Mouse (Mus musculus) 3134 (cell line): Measurements from ENCODE around the gene Rbms3.
A peak's percentile ranks its signal among the peaks of the same experiment; 100 is the strongest.

ENCODE experiments used
- DNase-seq: peaks from one replicate; pipeline ENCODE4 v3.0.0-alpha.2; 2011; ENCODE audit warnings: low spot score; ENCODE audit not compliant: insufficient read length; ENCODE audit errors: extremely low read depth

The Rbms3 gene

DNA sequence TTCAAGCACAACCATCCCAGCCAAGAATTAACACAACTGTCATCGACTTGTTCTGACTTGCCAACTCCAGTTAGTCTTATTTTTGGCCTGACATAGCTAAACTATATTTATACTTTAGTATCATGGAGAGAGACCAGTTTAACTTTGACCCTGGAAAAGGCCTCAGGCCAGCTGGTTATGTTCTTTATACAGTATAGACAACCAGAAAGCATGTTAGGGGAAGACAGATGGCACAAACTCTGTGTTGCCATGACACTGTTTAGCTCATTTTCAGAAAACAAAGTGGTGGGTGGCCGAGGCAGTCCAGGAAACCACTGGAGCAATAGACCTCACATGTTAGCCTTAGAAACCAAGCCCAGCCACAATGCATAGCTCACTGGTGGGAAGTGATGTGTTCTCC lies 953.3 kb downstream of the Rbms3 start:
- no peak for DNase-seq

- DNase-seq: no peak
These were observed 955.5 kb downstream of the Rbms3 start for GRCm38 (mm10) chr9:116674191-116674590.

DNA sequence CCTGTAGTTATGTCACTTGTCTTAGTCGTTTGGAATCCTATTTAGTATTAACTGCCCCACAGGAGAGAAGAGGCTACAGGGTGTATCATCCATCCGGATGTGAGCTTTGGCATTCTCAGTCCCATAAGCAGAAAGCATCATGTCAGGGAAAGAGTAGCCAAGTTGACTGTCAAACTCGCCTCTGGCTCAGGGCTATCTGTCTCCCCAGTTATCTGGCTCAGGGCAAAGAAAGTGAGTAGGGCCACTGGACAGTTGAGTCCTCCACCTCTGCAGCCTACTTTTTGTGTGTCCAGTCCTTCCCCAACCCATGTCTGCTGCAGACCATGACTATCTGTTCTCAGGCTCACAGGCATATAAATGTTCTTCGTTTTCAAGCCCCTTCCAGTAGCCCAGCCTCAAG lies 968.7 kb downstream of the Rbms3 start:
- DNase-seq: no peak

DNA sequence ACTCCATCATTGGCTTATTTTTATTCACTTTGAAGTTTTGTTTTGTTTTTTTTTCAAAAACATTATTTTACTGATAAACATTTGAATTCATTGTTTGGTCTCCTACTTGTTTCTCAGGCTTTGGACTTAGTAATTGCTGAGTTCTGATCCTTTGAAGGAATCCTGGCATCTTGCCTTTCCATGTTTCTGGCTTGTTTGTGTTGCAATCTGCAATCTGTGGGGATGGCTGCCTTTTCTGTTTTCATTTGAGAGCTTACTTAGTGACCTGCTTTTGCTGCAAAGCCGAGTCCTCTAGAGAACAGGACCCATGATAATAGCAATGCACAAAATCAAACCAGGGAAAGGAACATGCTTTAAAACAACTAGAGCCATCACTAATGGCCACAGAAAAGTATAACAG lies 969.8 kb downstream of the Rbms3 start:
- no peak for DNase-seq

DNA sequence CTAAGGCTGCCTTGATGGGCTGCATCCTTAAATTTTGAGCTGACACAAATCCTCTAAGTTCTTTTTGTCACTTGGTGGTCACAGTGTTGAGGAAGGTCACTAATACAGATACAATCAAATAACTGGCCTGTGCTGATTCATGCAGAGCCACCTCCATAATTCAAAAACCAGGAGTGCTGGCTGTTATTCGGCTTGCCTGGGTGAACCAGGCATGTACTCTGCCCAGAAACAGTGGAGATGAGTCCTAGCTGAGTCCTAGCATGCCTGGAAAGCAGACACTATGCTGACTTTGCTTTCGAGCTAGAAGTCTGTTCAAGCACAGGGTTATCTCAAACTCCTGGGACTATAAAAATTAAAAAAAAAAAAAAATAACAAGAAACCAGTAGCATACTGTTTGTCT lies 972.6 kb downstream of the Rbms3 start:
- DNase-seq: no peak

- DNase-seq: no peak
These were observed 978.3 kb downstream of the Rbms3 start for GRCm38 (mm10) chr9:116651414-116651813.

DNA sequence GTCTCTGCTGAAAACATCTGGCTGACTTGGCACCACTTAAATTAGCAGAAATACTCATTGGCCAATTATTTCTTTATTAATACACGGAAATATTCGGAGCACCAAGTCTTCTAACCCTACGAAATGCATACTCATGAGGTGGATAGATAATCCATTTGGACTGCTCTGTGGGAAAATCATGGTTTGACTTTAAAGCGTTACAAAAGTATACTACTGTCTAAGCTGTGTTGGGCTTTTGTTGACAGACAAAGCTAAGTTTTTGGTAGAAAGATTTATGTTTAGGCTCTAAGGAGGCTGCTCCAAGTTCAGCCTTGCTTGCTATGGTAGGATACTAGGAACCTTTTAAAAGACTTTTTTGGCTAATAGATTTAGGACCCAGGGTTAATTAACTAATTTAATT lies 979.8 kb downstream of the Rbms3 start:
- DNase-seq: no peak

GRCm38 (mm10) chr9:116649086-116649792 lies 980.5 kb downstream of the Rbms3 start:
- DNase-seq: no peak

- no peak for DNase-seq
These were observed 985.1 kb downstream of the Rbms3 start for GRCm38 (mm10) chr9:116644616-116645015.

DNA sequence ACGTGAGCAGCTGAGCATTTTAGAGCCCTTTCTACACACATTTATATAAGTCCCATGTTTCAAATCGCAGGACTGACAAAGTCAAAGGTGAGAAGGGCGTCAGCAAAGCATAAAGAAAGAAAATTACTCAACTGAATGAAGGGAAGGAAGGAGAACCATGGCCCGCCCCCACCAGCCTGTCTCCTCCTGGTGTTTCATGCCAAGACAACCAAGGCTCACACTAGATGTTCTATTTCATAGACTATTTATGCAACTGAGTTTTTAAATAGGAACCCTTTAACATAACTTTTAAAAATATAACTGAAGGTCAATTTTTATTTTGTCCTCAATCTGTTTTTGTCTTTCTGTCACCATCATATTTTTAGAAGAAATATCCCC lies 989.4 kb downstream of the Rbms3 start:
- DNase-seq: no peak

DNA sequence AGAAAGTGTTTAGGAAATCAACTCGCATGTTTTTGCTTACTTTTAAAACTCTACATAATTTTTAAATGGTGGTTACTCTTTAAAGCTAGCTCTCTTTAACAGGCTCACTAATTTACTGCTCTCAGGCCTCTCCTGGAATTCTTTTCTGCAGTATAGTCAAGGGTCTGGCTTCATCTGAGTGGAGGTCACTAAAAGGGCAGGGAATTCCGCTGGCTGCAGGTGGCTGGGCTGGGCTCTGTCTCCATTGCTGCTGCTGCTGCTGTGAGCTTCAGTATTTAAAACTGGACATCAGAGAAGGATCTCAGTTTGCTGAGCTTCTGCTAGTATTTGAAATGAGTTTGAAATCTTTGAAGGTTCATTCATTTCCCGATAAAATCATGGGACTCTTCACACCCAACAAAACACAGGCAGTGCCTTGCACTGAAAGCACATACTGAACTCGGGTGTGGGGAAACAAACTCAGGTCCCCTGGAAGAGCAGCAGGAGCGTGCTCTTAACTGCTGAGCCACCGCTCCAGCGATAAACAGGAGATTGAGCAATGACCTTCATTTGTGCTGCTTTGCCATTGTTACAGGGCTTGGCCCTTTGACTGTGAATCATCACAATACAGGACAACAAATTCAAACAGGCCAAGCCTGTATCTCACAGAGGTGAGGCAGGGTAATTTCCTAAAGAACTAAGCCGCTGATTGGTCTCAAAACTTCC lies 990.0 kb downstream of the Rbms3 start:
- no peak for DNase-seq

GRCm38 (mm10) chr9:116633786-116634185 lies 995.9 kb downstream of the Rbms3 start:
- no peak for DNase-seq

- no peak for DNase-seq
These were observed 996.6 kb downstream of the Rbms3 start for GRCm38 (mm10) chr9:116633075-116633474.

- DNase-seq: no peak
These were observed 997.9 kb downstream of the Rbms3 start for GRCm38 (mm10) chr9:116631816-116632215.

- no peak for DNase-seq
These were observed 998.9 kb downstream of the Rbms3 start for GRCm38 (mm10) chr9:116630805-116631204.

DNA sequence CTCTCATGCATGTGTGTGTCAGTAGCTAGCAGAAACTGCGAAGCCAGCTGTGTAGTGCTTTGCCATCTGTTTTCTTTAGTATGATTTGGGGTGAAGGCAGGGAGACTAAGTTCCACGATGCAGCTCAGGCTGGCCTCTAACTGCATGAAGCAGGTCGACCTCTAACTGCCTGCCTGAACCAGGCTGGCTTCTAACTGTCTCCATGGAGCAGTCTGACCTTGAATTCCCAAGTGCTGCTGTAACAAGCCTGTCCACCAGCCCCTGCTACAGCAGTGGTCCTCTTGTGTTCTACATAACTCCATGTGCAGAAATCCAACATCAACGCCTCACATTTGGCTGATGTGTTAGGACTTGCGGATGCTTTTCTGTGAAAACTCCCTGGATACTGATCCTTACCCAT lies 1009.3 kb downstream of the Rbms3 start:
- no peak for DNase-seq

DNA sequence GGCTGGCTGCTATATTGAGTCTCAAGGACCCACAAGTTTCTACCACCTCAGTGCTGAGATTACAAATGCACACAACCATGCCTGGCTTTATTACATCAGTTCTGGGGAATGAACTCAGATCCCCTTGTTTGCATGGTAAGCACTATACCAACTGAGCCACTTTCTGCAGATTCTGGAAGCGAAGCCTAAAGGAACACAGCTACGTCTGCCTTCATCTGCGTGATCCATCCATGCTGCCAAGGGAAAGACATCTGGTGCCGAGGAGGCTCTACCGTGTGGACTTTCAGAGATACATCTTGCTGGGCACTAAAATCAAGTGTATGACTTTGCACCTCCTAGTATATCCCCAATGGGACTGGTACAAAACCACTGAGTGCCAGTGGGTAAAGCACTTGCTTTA lies 1010.8 kb downstream of the Rbms3 start:
- DNase-seq: no peak

DNA sequence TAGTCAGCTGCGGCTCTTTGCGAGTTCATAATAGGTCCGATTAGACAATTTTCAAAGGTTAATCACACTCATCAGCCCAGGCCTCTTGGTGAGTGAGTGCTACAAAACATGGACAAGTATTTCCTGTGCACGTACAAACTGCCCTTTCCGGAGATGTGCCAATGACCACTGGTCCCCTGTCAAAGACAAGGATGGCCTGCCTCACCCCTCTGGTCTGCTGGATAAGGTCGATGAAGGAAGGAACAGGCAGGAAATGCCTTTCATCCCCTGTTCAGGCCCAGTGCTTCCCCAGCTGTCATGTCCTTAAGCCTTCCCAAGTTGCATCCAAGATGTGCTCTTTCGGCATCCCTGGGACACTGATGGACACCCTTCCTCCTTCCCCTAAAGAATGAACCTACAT lies 1016.4 kb downstream of the Rbms3 start:
- no peak for DNase-seq

DNA sequence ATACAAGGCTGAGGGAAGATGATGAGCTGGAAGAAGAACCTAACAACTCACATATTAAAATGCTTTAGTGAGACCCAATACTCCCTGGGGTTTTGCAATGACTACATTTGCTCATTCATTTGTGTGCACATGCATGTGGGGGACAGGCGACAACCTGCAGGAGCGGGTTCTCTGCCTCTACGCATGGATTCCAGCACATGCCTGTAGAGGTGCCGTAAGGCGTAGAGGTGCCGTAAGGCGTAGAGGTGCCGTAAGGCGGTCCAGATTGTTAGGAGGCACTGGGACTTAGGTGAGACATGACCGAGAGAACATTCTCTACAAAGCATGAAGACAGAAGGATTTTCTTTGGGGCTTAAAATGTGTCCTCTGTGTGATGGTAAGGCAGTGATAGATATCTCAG lies 1033.7 kb downstream of the Rbms3 start:
- DNase-seq: no peak

- DNase-seq: no peak
These were observed 1037.2 kb downstream of the Rbms3 start for GRCm38 (mm10) chr9:116592486-116592885.

- peak; percentile 33 for DNase-seq
These were observed 1038.6 kb downstream of the Rbms3 start for GRCm38 (mm10) chr9:116591071-116591470.

GRCm38 (mm10) chr9:116569680-116570079 lies 1060.0 kb downstream of the Rbms3 start:
- no peak for DNase-seq
